Mouse (Mus musculus): ENCODE data around the gene Misp.

DNA sequence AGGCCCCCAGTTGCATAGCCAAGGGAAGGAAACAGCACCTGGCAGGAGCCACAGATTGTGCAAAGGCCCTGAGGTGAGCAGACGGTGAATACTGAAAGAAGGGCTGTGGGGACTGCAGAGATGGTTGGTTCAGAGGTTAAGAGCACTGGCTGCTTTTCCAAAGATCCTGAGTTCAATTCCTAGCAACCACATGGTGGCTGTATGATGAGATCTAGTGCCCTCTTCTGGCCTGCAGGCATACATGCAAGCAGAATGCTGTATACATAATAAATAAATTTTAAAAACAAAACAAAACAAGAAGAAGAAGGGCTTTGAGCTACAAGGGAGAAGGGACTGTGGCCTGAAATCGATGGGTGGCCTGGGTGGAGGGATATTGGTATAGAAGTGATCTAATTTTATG, 3.7 kb upstream of the Misp start:
- TF ChIP-seq POU5F1 (IDR thresholded peaks at IDR 0.05; ENCODE audit: borderline replicate concordance, low read length) (no peak), CTCF (conservative IDR thresholded peaks at IDR 0.05; ENCODE audit: low read length) (peak; percentile 42), NANOG (IDR thresholded peaks at IDR 0.05; ENCODE audit: borderline replicate concordance, low read length) (no peak)

Measured in E14TG2a.4 (cell line).